Mouse (Mus musculus) cerebellum, adult 2 months (tissue): ENCODE measurements around the gene Metap2. TPM values are rescaled to one million over a fixed set of nuclear protein-coding genes. Genes with fewer than 3 reads are reported as not detected.
A peak's percentile ranks its signal among the peaks of the same experiment; 100 is the strongest.

Experiments
- DNase-seq, 2 experiments: peaks; one replicate each; pipeline ENCODE4 v3.0.0; 2021
- H3K27ac ChIP-seq: fragments of 200-500 bp; 2 replicates; pipeline ENCODE4 v1.5.1; 2012; ENCODE audit warnings: low read length, control low read depth, inconsistent platforms; ENCODE audit not compliant: insufficient read depth
- H3K27me3 ChIP-seq: fragments of 200-500 bp; 2 replicates; pipeline ENCODE4 v1.6.1; 2012; ENCODE audit warnings: inconsistent platforms, mild to moderate bottlenecking, low read length, moderate library complexity; ENCODE audit not compliant: control insufficient read depth, insufficient read depth
- H3K4me1 ChIP-seq: fragments of 200-500 bp; 2 replicates; pipeline ENCODE4 v1.6.1; 2011; ENCODE audit warnings: low read length; ENCODE audit not compliant: control insufficient read depth, insufficient read depth
- H3K4me3 ChIP-seq: fragments of 200-500 bp; replicated peaks from 2 replicates; pipeline ENCODE3; 2011; ENCODE audit warnings: mild to moderate bottlenecking, low read depth, low read length, control low read depth; ENCODE audit not compliant: insufficient read depth
- CTCF ChIP-seq: fragments of 200-500 bp; IDR thresholded peaks from 2 replicates; pipeline ENCODE4 v1.5.1; 2011; ENCODE audit warnings: low read depth, mild to moderate bottlenecking, control low read depth, low read length, moderate library complexity, borderline replicate concordance; ENCODE audit not compliant: insufficient read depth
- POLR2A ChIP-seq: fragments of 200-500 bp; IDR thresholded peaks from 2 replicates; pipeline ENCODE4 v1.6.1; 2011; ENCODE audit warnings: low read length, control low read depth, borderline replicate concordance; ENCODE audit not compliant: insufficient read depth
- WGBS: fragments of 180-500 bp; shearing (Covaris S2); methylation state at CpG from one replicate; pipeline ENCODE4 v1.1.7; 2018; 5-methylcytosine and 5-hydroxymethylcytosine counted together
- polyA plus RNA-seq: library from polyadenylated mRNA; depleted of rRNA; stranded (reverse); fragments of >200 nt; gene quantifications from 2 replicates; pipeline ENCODE4 v1.2.3, GENCODE M21; 2012

The Metap2 gene
- polyA plus RNA-seq, 1 experiment, result 131 TPM

DNA sequence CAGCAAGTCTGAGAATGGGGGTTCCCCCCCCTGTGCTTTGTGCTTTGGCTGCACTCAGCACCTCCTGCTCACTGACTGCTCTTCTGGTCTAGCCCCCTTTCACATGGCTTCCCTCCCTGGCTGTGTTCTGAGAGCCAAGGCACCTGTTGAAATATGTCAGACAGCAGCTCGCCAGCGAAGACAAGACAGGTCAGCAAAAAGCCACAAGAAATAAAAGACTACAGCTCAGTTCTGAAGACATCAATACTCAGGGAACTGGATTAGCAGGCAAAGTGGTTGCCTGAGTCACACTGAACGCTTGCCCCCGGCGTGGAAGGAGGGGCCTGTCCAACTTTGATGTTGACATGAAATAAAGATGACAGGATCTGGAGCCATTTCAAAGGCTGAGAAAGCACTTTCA, 36.0 kb upstream of the Metap2 start:
- no peak for DNase-seq
- no peak for TF ChIP-seq POLR2A
- no peak for TF ChIP-seq CTCF
- Histone ChIP-seq H3K27ac (no peak overlapping the region), H3K4me1 (no peaks in the 10 kb centered on the region), H3K4me3 (no peak overlapping the region), H3K27me3 (no peaks in the 10 kb centered on the region)
- WGBS, result 22% methylated on average over 5 of the region's 5 CpGs

- no peak overlapping the region for H3K4me3 ChIP-seq
- H3K27ac ChIP-seq, result no peak overlapping the region
- no peaks in the 10 kb centered on the region for H3K27me3 ChIP-seq
- TF ChIP-seq CTCF (no peak), POLR2A (no peak)
- DNase-seq, result no peak
- 87% methylated on average over 5 of the region's 5 CpGs for WGBS
- no peaks in the 10 kb centered on the region for H3K4me1 ChIP-seq
Observed at GRCm38 (mm10) chr10:93932020-93932419, 35.1 kb upstream of the Metap2 start.

DNA sequence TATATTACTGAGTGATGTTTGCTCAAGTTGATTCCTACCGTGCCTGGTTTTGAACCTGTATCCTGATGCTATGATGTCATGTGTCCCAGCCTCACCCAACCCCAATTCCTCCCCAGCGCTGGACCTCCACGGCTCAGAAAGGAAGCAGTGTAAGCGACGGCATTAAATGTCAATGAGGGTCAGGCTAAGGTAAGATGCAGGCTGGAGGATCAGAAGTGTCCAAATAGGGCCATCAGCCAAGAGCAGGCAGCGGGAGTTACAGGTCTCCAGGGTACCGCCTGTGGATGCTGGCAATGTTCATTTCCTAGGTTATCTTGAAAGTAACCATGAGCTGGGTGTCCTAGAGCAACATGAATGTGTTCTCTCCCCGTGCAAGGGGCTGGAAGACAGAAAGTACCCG, 34.5 kb upstream of the Metap2 start:
- H3K4me1 ChIP-seq, result no peaks in the 10 kb centered on the region
- no peak overlapping the region for H3K27ac ChIP-seq
- 53% methylated on average over 9 of the region's 9 CpGs for WGBS
- H3K27me3 ChIP-seq, result no peaks in the 10 kb centered on the region
- no peak for DNase-seq
- no peak overlapping the region for H3K4me3 ChIP-seq
- TF ChIP-seq CTCF (no peak), POLR2A (no peak)

DNA sequence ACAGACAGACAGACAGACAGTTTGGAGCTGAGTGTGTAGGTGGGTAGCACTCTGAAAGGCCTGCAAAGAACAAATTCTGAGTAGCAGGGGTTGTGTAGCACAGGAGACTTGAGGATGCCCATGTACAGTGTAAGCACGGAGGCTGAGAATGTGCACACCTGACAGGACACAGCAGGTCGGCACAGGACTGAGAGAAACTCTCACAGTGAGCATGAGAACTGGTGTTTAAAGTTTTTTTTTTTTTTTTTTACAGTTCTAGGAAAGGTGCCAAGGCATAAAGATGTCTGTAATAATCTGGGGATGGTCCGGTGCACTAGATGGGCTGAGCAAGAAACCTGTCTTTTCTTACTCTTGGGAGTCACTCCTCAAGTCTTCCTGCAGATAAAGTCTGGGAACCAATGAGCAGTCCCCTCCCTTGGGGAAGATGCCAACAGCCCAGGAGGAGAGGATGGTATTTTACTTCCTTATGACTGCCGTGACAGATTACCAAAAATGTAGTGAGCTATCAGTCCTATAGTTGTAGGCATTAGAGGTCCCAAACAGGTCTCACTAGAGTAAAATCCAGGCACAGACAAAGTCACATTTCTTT, 33.4 kb upstream of the Metap2 start:
- H3K27ac ChIP-seq, result no peak overlapping the region
- 24% methylated on average over 4 of the region's 4 CpGs for WGBS
- no peaks in the 10 kb centered on the region for H3K4me1 ChIP-seq
- no peak for DNase-seq
- TF ChIP-seq POLR2A (no peak), CTCF (no peak)
- no peak overlapping the region for H3K4me3 ChIP-seq
- H3K27me3 ChIP-seq, result no peaks in the 10 kb centered on the region

- Histone ChIP-seq H3K4me1 (no peaks in the 10 kb centered on the region), H3K4me3 (no peak overlapping the region), H3K27ac (no peak overlapping the region), H3K27me3 (no peaks in the 10 kb centered on the region)
- no peak for DNase-seq
- no peak for TF ChIP-seq POLR2A
- 73% methylated on average over 5 of the region's 5 CpGs for WGBS
Observed at GRCm38 (mm10) chr10:93924666-93925065, 27.8 kb upstream of the Metap2 start.

DNA sequence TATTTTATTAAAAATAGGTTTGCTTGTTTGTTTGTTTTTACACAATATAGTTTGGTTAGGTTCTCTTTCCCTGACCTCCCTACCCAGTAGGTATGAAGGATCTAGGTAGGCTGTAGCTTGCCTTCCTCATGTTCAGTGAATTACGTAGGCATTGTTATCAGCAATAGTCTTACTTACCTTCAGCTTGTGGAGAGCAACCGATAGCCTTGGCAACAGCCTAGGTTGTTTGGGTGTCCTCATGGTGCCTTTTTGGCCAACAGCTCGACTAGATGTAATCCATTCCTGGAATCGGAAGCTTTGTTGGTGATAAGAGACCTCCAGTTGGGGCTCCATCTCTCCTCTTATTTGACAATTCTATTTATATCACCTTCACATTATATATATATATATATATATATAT, 24.3 kb upstream of the Metap2 start:
- 70% methylated on average over 4 of the region's 4 CpGs for WGBS
- no peak for DNase-seq
- no peak for TF ChIP-seq CTCF
- no peak for TF ChIP-seq POLR2A
- no peak overlapping the region for H3K27ac ChIP-seq
- H3K4me3 ChIP-seq, result no peak overlapping the region
- no peaks in the 10 kb centered on the region; the same call in 1 of the 2 replicates for H3K27me3 ChIP-seq
- no peaks in the 10 kb centered on the region; the same call in 1 of the 2 replicates for H3K4me1 ChIP-seq

- Histone ChIP-seq H3K27ac (no peak overlapping the region), H3K4me1 (no peaks in the 10 kb centered on the region; the same call in 1 of the 2 replicates), H3K27me3 (no peaks in the 10 kb centered on the region; the same call in 1 of the 2 replicates), H3K4me3 (peak overlapping the region; percentile 17)
- 9% methylated on average over 13 of the region's 13 CpGs for WGBS
- peak; percentile 23 to 56 for DNase-seq
- TF ChIP-seq CTCF (no peak), POLR2A (no peak)
Observed at GRCm38 (mm10) chr10:93919227-93919626, 22.3 kb upstream of the Metap2 start.

GRCm38 (mm10) chr10:93918701-93919100, 21.8 kb upstream of the Metap2 start:
- H3K4me3 ChIP-seq, result no peak overlapping the region
- H3K4me1 ChIP-seq, result no peaks in the 10 kb centered on the region; the same call in 1 of the 2 replicates
- H3K27me3 ChIP-seq, result no peaks in the 10 kb centered on the region; the same call in 1 of the 2 replicates
- DNase-seq, result peak; percentile 17 to 24
- H3K27ac ChIP-seq, result no peak overlapping the region
- no peak for TF ChIP-seq POLR2A
- TF ChIP-seq CTCF, result no peak
- WGBS, result 36% methylated on average over 6 of the region's 6 CpGs

- Histone ChIP-seq H3K4me3 (no peak overlapping the region), H3K4me1 (no peaks in the 10 kb centered on the region; the same call in 1 of the 2 replicates), H3K27ac (no peak overlapping the region), H3K27me3 (no peaks in the 10 kb centered on the region; the same call in 1 of the 2 replicates)
- no peak for DNase-seq
- TF ChIP-seq CTCF (no peak), POLR2A (no peak)
- WGBS, result 94% methylated on average over 2 of the region's 2 CpGs
Observed at GRCm38 (mm10) chr10:93918087-93918486, 21.2 kb upstream of the Metap2 start.
